Mouse (Mus musculus): ENCODE results near the gene Gipc1. TPM values are rescaled to one million over a fixed set of nuclear protein-coding genes. Genes with fewer than 3 reads are reported as not detected.
A peak's percentile ranks its signal among the peaks of the same experiment; 100 is the strongest.

Gene Gipc1
- total and polyA plus RNA-seq, 2 experiments = 12.6 to 14.5 TPM

- no peak for TF ChIP-seq CTCF (IDR thresholded peaks at IDR 0.05; ENCODE audit: low read depth, low read length)
- no peak for TF ChIP-seq POLR2A (IDR thresholded peaks at IDR 0.05; ENCODE audit: extremely low read depth, insufficient read depth, low read length)
- WGBS = 57% methylated on average over 15 of the region's 15 CpGs
- Histone ChIP-seq H3K4me1 (ENCODE audit: control insufficient read depth, insufficient read depth, low read length) (no peaks in the 10 kb centered on the region), H3K9ac (ENCODE audit: low read depth, low read length) (no peak overlapping the region), H3K27ac (replicated peaks; ENCODE audit: insufficient read depth, low read depth, low read length) (no peak overlapping the region), H3K36me3 (ENCODE audit: control insufficient read depth, insufficient read depth, low read length) (no peaks in the 10 kb centered on the region), H3K27me3 (ENCODE audit: control insufficient read depth, insufficient read depth, low read length) (no peaks in the 10 kb centered on the region), H3K4me3 (ENCODE audit: insufficient read depth, low read depth, low read length) (peak overlapping the region; percentile 42; the same call in 1 of the 2 replicates), H3K79me2 (ENCODE audit: control insufficient read depth, insufficient read depth, low read length) (no peaks in the 10 kb centered on the region)
- no peak for DNase-seq (ENCODE audit: extremely low read depth, low read depth, low spot score)
These were observed 30.6 kb upstream of the Gipc1 start for GRCm38 (mm10) chr8:83621691-83622388.

DNA sequence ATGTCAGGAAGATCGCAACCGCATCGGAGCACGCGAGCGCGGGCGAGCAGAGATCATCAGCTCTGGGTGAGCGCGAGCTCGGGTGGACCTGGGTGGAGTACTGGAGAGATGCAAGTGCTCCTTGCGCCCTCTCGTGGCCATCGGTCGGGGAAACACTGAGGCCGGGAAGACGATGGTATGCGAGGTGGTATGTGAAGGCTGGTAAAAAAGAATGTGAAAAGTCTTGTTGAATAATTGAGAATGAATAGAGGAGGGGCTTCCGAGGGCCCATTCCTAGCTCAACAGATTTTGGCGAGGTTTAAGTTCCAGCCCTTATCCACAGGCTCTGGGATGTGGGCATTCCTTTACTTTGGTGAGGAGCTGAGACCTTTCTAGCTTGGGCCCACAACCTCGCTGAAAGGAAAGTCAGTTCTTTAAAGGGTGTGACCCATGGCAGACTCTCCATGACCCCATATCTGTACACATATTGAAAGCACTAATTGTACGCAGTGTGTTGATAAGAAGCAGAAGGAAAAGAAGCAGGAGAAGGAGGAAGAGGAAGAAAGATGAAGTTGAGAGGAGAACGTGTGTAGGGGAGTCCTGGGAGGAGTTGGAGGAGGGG is 30.0 kb upstream of the Gipc1 start:
- Histone ChIP-seq H3K9ac (ENCODE audit: low read depth, low read length) (no peak overlapping the region), H3K4me3 (ENCODE audit: insufficient read depth, low read depth, low read length) (peak overlapping the region; percentile 42; the same call in 1 of the 2 replicates), H3K4me1 (ENCODE audit: control insufficient read depth, insufficient read depth, low read length) (no peaks in the 10 kb centered on the region), H3K27ac (replicated peaks; ENCODE audit: insufficient read depth, low read depth, low read length) (no peak overlapping the region), H3K27me3 (ENCODE audit: control insufficient read depth, insufficient read depth, low read length) (no peaks in the 10 kb centered on the region), H3K79me2 (ENCODE audit: control insufficient read depth, insufficient read depth, low read length) (no peaks in the 10 kb centered on the region), H3K36me3 (ENCODE audit: control insufficient read depth, insufficient read depth, low read length) (no peaks in the 10 kb centered on the region)
- TF ChIP-seq CTCF (IDR thresholded peaks at IDR 0.05; ENCODE audit: low read depth, low read length) = peak; percentile 98
- TF ChIP-seq POLR2A (IDR thresholded peaks at IDR 0.05; ENCODE audit: extremely low read depth, insufficient read depth, low read length) = no peak
- DNase-seq (ENCODE audit: extremely low read depth, low read depth, low spot score) = peak; percentile 45
- 11% methylated on average over 23 of the region's 23 CpGs for WGBS

DNA sequence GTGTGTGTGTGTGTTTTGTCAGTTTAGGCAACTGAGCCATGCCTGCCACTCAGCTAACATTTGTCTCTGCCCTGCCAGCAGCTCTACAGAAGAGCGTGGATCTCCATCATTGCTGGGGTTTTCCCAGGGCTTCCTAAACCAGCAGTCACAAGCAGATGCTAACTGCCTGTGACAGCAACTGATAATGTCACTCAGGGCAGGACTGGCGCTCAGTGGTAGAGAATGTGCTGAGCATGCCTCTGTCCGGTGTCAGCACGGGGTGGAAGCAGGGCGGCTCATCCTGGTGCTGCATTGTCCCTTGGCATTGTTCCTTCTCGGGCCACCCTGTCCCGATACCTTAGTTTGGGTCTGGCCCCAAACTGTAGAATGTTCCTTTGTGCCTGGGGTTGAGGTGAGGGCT is 28.9 kb upstream of the Gipc1 start:
- Histone ChIP-seq H3K36me3 (ENCODE audit: control insufficient read depth, insufficient read depth, low read length) (no peaks in the 10 kb centered on the region), H3K27me3 (ENCODE audit: control insufficient read depth, insufficient read depth, low read length) (no peaks in the 10 kb centered on the region), H3K79me2 (ENCODE audit: control insufficient read depth, insufficient read depth, low read length) (no peaks in the 10 kb centered on the region), H3K9ac (ENCODE audit: low read depth, low read length) (no peak overlapping the region), H3K27ac (replicated peaks; ENCODE audit: insufficient read depth, low read depth, low read length) (no peak overlapping the region), H3K4me3 (ENCODE audit: insufficient read depth, low read depth, low read length) (no peak overlapping the region), H3K4me1 (ENCODE audit: control insufficient read depth, insufficient read depth, low read length) (no peaks in the 10 kb centered on the region)
- WGBS = 75% methylated on average over 7 of the region's 7 CpGs
- no peak for DNase-seq (ENCODE audit: extremely low read depth, low read depth, low spot score)
- TF ChIP-seq CTCF (IDR thresholded peaks at IDR 0.05; ENCODE audit: low read depth, low read length) (no peak), POLR2A (IDR thresholded peaks at IDR 0.05; ENCODE audit: extremely low read depth, insufficient read depth, low read length) (no peak)

GRCm38 (mm10) chr8:83624739-83625138 is 27.7 kb upstream of the Gipc1 start:
- WGBS = 42% methylated on average over 3 of the region's 3 CpGs
- no peaks in the 10 kb centered on the region for H3K36me3 ChIP-seq (ENCODE audit: control insufficient read depth, insufficient read depth, low read length)
- DNase-seq (ENCODE audit: extremely low read depth, low read depth, low spot score) = peak; percentile 29
- no peak for TF ChIP-seq POLR2A (IDR thresholded peaks at IDR 0.05; ENCODE audit: extremely low read depth, insufficient read depth, low read length)
- TF ChIP-seq CTCF (IDR thresholded peaks at IDR 0.05; ENCODE audit: low read depth, low read length) = peak; percentile 57; the same call in 1 of the 2 replicates
- no peak overlapping the region for H3K9ac ChIP-seq (ENCODE audit: low read depth, low read length)
- H3K27ac ChIP-seq (replicated peaks; ENCODE audit: insufficient read depth, low read depth, low read length) = no peak overlapping the region
- no peaks in the 10 kb centered on the region for H3K4me1 ChIP-seq (ENCODE audit: control insufficient read depth, insufficient read depth, low read length)
- no peaks in the 10 kb centered on the region for H3K27me3 ChIP-seq (ENCODE audit: control insufficient read depth, insufficient read depth, low read length)
- H3K79me2 ChIP-seq (ENCODE audit: control insufficient read depth, insufficient read depth, low read length) = no peaks in the 10 kb centered on the region
- H3K4me3 ChIP-seq (ENCODE audit: insufficient read depth, low read depth, low read length) = no peak overlapping the region

DNA sequence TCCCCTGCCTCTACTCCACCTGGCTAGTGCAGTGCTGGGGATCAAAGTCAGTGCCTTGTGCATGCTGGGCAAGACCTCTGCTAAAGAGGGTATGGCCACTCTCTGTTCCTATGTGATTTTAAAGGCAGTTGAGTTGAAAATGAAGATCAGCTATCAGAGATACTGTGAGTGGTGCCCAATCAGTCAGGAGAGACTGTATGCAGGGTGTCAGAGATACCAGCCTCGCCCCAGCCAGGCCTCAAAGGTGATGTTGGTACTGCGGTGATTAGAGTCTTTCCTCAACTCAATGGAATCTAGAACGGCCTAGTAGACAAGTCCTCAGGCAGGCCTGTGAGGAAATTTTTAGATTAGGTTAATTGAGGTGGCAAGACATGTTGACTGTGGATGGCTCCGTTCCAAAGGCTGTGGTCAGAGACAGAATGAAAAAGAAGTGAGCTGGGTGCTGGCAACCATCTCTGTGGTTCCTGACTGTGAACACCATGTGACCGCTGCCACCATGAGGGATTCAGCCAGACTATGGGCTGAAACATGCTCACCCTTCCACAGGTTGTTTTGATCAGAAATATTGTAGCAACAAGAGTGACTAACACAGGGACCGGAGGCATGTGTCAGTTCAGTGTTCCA is 26.7 kb upstream of the Gipc1 start:
- H3K79me2 ChIP-seq (ENCODE audit: control insufficient read depth, insufficient read depth, low read length) = no peaks in the 10 kb centered on the region
- H3K36me3 ChIP-seq (ENCODE audit: control insufficient read depth, insufficient read depth, low read length) = no peaks in the 10 kb centered on the region
- no peaks in the 10 kb centered on the region for H3K27me3 ChIP-seq (ENCODE audit: control insufficient read depth, insufficient read depth, low read length)
- no peak overlapping the region for H3K27ac ChIP-seq (replicated peaks; ENCODE audit: insufficient read depth, low read depth, low read length)
- no peaks in the 10 kb centered on the region for H3K4me1 ChIP-seq (ENCODE audit: control insufficient read depth, insufficient read depth, low read length)
- H3K4me3 ChIP-seq (ENCODE audit: insufficient read depth, low read depth, low read length) = no peak overlapping the region
- H3K9ac ChIP-seq (ENCODE audit: low read depth, low read length) = no peak overlapping the region
- WGBS = 89% methylated on average over 6 of the region's 6 CpGs
- no peak for TF ChIP-seq POLR2A (IDR thresholded peaks at IDR 0.05; ENCODE audit: extremely low read depth, insufficient read depth, low read length)
- no peak for TF ChIP-seq CTCF (IDR thresholded peaks at IDR 0.05; ENCODE audit: low read depth, low read length)
- no peak for DNase-seq (ENCODE audit: extremely low read depth, low read depth, low spot score)

All from liver, adult 2 months (tissue).